Mouse (Mus musculus) megakaryocyte, embryonic 14.5 days (primary cell): ENCODE measurements around the gene Srbd1.

Experiments used
- FLI1 ChIP-seq: IDR thresholded peaks from 2 replicates; pipeline ENCODE4 v1.6.1; 2012; ENCODE audit warnings: low read length, inconsistent platforms, mixed read lengths
- GATA1 ChIP-seq: IDR thresholded peaks from 3 replicates; pipeline ENCODE4 v1.6.1; 2012; ENCODE audit warnings: mixed read lengths, low read length, inconsistent platforms, borderline replicate concordance

GRCm38 (mm10) chr17:86128198-86128597 lies 16.8 kb downstream of the Srbd1 start:
- TF ChIP-seq GATA1 (no peak), FLI1 (no peak)
